Mouse (Mus musculus): ENCODE data around the gene Camta1. TPM values are rescaled to one million over a fixed set of nuclear protein-coding genes. Genes with fewer than 3 reads are reported as not detected.

Camta1 gene
- polyA plus RNA-seq, 1 experiment, result 13.4 TPM

DNA sequence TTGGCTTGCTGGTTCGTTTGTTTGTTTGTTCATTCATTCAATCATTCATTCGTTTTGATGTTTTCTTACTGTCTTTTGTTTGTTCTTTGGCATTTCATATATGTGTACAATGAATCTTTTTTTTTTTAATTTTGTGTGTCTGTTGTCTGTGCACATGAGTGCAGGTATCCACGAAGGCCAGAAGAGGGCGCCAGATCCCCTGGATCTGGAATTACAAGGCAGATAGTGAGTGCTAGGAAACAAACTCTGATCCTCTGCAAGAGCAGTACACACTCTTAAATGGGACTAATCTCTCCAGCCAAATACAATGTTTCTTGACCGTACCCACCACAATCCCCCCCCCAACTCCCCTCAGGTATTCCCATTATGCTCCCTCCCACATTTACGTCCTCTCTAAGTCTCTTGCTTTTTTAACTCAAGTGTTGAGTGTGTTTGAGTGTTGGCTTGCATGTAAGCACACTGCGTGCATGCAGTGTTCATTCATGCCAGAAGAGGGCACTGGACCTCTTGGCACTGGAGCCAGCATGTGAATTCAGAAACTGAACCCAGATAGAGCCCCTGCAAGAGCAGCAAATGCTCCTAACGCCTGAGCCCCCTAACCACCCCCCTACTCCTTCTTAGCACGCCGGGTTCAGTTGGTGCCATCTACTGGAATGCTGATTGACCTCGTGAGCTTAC lies 38.2 kb upstream of the Camta1 start:
- Histone ChIP-seq H3K9me3 (peaks cover 30% of the 10 kb centered on the region), H3K4me1 (peaks cover 24% of the 10 kb centered on the region)

DNA sequence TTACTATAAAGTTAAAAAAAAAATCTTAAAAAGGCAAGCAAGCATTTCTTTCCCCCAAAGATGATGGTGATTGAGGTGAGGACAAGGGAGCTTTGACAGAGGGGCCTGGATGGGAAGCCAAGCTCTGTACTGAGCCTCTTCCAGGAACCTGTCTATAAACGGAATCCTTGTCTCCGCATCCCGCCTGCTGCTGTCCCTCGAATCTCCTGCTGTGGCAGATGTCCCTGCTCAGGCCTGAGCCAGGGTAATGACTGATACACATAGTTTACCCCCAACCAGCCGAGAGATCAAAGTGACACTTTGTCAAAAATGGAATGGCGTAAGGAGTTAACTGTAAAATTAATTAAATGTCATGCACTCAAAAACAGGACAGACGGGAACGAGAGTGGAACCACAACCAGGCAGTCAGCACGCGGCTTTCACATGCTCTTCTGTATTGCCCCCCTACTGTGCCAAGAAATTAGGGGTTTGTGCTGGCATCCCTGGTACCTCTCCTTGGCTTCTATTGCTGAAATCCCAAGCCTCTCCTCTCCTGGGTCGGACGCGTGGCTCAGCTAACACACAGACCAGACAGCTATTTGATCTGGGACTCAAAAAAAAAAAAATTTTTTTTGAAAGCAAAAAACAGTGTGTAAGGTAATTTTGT lies 37.0 kb upstream of the Camta1 start:
- TF ChIP-seq GATA1 (IDR thresholded peaks at IDR 0.05; ENCODE audit: borderline replicate concordance, low read length), result no peak
- no peak for TF ChIP-seq FLI1 (IDR thresholded peaks at IDR 0.05; ENCODE audit: low read length)
- no peaks in the 10 kb centered on the region for H3K36me3 ChIP-seq (replicated peaks; ENCODE audit: low read length)
- peaks cover 24% of the 10 kb centered on the region for H3K4me1 ChIP-seq
- H3K27me3 ChIP-seq (replicated peaks), result peaks cover 7% of the 10 kb centered on the region
- no peak overlapping the region for H3K4me3 ChIP-seq (replicated peaks)
- peaks cover 30% of the 10 kb centered on the region for H3K9me3 ChIP-seq

More for the DNA sequence above, 38.2 kb upstream of the Camta1 start:
- Histone ChIP-seq H3K27me3 (replicated peaks) (peaks cover 9% of the 10 kb centered on the region), H3K36me3 (replicated peaks; ENCODE audit: low read length) (no peaks in the 10 kb centered on the region), H3K4me3 (replicated peaks) (no peak overlapping the region)
- TF ChIP-seq GATA1 (IDR thresholded peaks at IDR 0.05; ENCODE audit: borderline replicate concordance, low read length), result no peak
- TF ChIP-seq FLI1 (IDR thresholded peaks at IDR 0.05; ENCODE audit: low read length), result no peak

DNA sequence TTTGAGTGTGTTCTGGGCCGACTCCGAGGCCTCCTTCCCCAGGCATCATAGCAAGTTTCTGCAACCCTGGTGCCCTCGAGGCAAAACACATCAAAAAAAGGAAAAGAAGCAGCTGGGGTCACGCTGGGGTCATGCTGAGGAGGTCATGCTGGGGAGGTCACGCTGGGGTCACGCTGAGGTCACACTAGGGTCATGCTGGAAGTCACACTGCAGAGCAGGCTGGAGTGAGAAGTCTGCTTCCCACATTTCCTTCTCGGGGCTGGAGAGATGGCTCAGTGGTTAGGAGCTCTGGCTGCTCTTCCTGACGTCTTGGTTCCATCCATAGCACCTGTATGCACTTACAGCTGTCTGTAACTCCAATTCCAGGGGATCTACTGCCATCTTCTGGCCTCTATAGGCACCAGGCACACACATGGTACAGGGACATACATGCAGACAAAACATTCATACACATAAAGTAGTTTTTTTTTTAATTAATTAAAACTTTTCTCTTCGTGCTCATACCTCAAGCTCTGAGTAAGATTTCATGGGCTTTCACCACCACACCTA lies 35.5 kb upstream of the Camta1 start:
- peaks cover 30% of the 10 kb centered on the region for H3K9me3 ChIP-seq
- TF ChIP-seq FLI1 (IDR thresholded peaks at IDR 0.05; ENCODE audit: low read length) (no peak), GATA1 (IDR thresholded peaks at IDR 0.05; ENCODE audit: borderline replicate concordance, low read length) (no peak)
- H3K4me1 ChIP-seq, result peaks cover 12% of the 10 kb centered on the region
- H3K36me3 ChIP-seq (replicated peaks; ENCODE audit: low read length), result no peaks in the 10 kb centered on the region
- peak overlapping the region; percentile 46 for H3K4me3 ChIP-seq (replicated peaks)
- H3K27me3 ChIP-seq (replicated peaks), result peaks cover 1% of the 10 kb centered on the region

DNA sequence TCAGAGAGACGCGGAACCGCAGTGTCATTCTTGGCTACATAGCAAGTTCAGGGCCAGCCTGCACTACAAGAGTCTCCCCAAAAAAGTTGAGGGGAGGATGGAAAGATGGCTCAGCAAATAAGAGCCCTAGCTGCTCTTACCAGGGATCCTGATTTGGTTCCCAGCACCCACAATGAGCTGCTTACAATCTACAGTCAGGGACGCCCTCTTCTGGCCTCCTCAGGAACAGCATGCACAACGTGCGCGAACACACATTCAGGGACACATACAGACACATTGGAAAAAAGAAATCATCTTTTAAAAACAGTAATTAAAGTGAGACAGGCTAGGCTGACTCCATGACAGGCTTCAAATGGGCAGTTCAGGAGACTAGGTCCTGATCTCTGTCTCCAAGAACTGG lies 33.9 kb upstream of the Camta1 start:
- Histone ChIP-seq H3K4me1 (peaks cover 7% of the 10 kb centered on the region; the same call in 1 of the 2 replicates), H3K27me3 (replicated peaks) (peaks cover 3% of the 10 kb centered on the region), H3K9me3 (peaks cover 30% of the 10 kb centered on the region), H3K36me3 (replicated peaks; ENCODE audit: low read length) (no peaks in the 10 kb centered on the region), H3K4me3 (replicated peaks) (no peak overlapping the region)
- TF ChIP-seq FLI1 (IDR thresholded peaks at IDR 0.05; ENCODE audit: low read length) (no peak), GATA1 (IDR thresholded peaks at IDR 0.05; ENCODE audit: borderline replicate concordance, low read length) (no peak)

DNA sequence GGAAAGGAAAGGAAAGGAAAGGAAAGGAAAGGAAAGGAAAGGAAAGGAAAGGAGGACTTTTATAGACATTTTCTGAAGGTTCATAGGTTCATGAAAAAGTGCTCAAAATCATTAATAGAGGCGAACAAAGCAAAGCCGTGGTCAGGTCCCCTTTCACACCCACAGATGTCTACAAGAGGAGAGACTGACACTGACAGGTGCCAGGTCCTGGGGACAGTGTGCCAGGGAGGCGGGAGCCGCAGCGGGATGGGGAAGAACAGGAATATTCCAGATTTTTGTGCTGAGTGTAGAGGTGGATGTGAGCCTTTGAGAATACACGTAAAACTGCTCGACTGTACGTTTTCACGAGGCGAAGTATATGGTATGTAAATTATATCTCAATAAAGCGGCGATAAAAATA lies 33.2 kb upstream of the Camta1 start:
- H3K4me1 ChIP-seq, result peaks cover 7% of the 10 kb centered on the region; the same call in 1 of the 2 replicates
- peaks cover 8% of the 10 kb centered on the region for H3K27me3 ChIP-seq (replicated peaks)
- H3K36me3 ChIP-seq (replicated peaks; ENCODE audit: low read length), result no peaks in the 10 kb centered on the region
- TF ChIP-seq GATA1 (IDR thresholded peaks at IDR 0.05; ENCODE audit: borderline replicate concordance, low read length) (no peak), FLI1 (IDR thresholded peaks at IDR 0.05; ENCODE audit: low read length) (no peak)
- peaks cover 26% of the 10 kb centered on the region for H3K9me3 ChIP-seq
- H3K4me3 ChIP-seq (replicated peaks), result no peak overlapping the region

DNA sequence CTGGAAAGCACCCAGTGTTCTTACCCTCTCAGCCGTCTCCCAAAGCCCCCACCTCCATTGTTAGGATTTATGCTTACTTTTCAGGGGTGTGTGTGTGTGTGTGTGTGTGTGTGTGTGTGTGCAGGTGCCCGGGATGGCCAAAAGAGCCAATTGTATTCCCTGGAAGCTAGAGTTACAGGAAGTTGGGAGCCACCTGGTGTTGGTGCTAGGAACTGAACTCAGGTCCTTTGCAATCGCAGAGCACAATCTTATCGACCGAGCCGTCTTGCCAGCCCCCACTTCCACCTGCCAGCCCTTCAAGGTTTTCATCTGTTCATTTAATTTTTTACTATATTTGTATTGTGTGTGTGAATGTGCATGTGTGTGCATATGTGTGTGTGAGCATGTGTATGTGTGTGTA lies 31.6 kb upstream of the Camta1 start:
- no peaks in the 10 kb centered on the region for H3K36me3 ChIP-seq (replicated peaks; ENCODE audit: low read length)
- peaks cover 18% of the 10 kb centered on the region for H3K9me3 ChIP-seq
- no peaks in the 10 kb centered on the region for H3K4me1 ChIP-seq
- H3K4me3 ChIP-seq (replicated peaks), result peak overlapping the region; percentile 74
- no peak for TF ChIP-seq FLI1 (IDR thresholded peaks at IDR 0.05; ENCODE audit: low read length)
- peaks cover 8% of the 10 kb centered on the region for H3K27me3 ChIP-seq (replicated peaks)

DNA sequence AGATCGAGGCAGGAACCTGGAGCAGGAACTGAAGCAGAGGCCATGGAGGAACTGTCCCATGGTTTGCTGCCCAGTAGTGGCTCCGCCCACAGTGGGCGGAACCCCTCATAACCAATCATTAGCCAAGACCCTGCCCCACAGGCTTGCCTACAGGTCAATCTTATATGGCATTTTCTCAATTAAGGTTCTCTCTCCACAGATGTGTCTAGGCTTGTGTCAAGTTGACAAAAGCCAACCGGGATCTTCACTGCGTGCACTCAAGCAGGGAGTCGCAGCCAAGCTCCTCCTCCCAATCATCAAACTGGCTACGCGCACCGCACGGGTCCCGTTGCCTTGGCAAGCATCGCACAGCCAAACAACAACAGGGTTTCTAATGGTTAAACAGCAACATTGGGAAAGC lies 19.9 kb upstream of the Camta1 start:
- Histone ChIP-seq H3K4me1 (no peaks in the 10 kb centered on the region), H3K27me3 (replicated peaks) (peaks cover 28% of the 10 kb centered on the region), H3K4me3 (replicated peaks) (no peak overlapping the region), H3K36me3 (replicated peaks; ENCODE audit: low read length) (no peaks in the 10 kb centered on the region), H3K9me3 (peaks cover 34% of the 10 kb centered on the region)
- TF ChIP-seq GATA1 (IDR thresholded peaks at IDR 0.05; ENCODE audit: borderline replicate concordance, low read length) (no peak), FLI1 (IDR thresholded peaks at IDR 0.05; ENCODE audit: low read length) (no peak)

DNA sequence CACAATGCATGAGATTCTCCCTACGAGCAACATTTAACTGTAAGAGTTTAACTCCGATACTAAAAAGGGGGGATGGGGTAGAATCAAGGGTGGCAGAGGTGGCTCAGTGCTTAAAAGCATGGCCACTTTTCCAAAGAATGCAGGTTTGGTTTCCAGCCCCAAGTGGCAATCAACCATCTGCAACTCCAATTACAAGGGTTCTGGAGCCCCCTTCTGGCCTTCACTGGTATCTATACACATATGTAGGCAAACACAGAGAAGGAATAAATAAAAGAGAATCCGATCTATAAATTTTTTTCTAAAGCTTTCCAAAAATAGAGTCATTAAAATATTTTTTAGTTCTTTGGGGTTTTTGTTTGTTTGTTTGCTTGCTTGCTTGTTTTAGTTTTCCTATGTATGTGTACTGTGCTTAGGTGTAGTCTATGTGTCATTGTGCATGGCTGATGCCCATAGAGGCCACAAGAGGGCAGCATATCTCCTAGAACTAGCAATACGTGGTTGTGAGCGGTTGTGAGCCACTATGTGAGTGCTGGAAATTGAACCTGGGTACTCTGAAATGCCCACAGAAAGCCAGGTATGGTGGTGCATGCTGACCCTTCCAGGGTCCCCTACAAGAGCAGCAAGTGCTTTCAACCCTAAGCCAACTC lies 18.5 kb upstream of the Camta1 start:
- no peaks in the 10 kb centered on the region for H3K36me3 ChIP-seq (replicated peaks; ENCODE audit: low read length)
- H3K4me3 ChIP-seq (replicated peaks), result no peak overlapping the region
- peaks cover 27% of the 10 kb centered on the region for H3K9me3 ChIP-seq
- H3K27me3 ChIP-seq (replicated peaks), result peaks cover 35% of the 10 kb centered on the region
- no peaks in the 10 kb centered on the region for H3K4me1 ChIP-seq
- TF ChIP-seq GATA1 (IDR thresholded peaks at IDR 0.05; ENCODE audit: borderline replicate concordance, low read length), result no peak

DNA sequence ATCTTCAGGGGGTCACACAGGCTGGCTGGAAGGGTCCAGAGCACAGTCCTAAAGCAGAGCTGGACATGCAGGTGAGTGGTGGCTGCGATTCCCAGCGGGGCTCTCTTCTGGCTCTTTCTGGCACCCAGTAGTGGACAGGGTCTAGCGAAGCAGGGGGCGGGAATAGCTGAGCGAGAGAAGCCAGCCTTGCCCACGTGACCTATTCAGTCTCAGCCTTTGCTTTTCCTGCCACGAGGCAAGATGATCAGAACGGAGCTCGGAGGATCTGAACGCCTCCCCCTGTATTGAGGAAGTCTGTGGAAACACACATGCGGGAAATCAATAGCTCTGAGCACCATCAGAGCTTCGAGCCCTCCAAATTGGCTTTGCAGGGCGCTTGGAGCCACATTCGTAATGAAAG lies 14.7 kb upstream of the Camta1 start:
- Histone ChIP-seq H3K27me3 (replicated peaks) (peaks cover 50% of the 10 kb centered on the region), H3K4me1 (no peaks in the 10 kb centered on the region), H3K36me3 (replicated peaks; ENCODE audit: low read length) (no peaks in the 10 kb centered on the region), H3K9me3 (peaks cover 20% of the 10 kb centered on the region), H3K4me3 (replicated peaks) (no peak overlapping the region)
- TF ChIP-seq FLI1 (IDR thresholded peaks at IDR 0.05; ENCODE audit: low read length) (no peak), GATA1 (IDR thresholded peaks at IDR 0.05; ENCODE audit: borderline replicate concordance, low read length) (no peak)

DNA sequence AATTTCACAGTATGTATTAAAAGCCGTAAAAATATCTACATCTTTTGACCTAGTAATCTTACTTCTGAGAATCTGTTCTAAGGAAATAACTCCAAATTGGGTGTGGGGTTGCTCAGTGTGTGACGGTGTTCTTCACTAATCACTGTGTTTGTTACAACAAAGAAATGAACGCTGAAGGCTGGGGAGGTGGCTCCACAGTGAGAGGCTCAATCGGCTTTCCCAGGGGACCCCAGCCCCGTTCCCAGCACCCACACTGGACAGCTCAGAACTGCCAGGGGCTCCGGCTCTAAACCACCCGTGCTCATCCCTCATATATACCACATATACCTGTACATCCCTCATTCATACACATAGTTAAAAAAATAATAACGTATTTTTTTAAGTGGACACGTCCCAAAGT lies 1.8 kb upstream of the Camta1 start:
- no peak for TF ChIP-seq GATA1 (IDR thresholded peaks at IDR 0.05; ENCODE audit: borderline replicate concordance, low read length)
- TF ChIP-seq FLI1 (IDR thresholded peaks at IDR 0.05; ENCODE audit: low read length), result no peak

More for the DNA sequence above, 1.8 kb upstream of the Camta1 start:
- Histone ChIP-seq H3K9me3 (no peaks in the 10 kb centered on the region), H3K4me1 (peaks cover 51% of the 10 kb centered on the region), H3K36me3 (replicated peaks; ENCODE audit: low read length) (peaks cover 5% of the 10 kb centered on the region), H3K4me3 (replicated peaks) (peak overlapping the region; percentile 97), H3K27me3 (replicated peaks) (peaks cover 16% of the 10 kb centered on the region)
